Mouse (Mus musculus): ENCODE data around the gene Atg16l1.

Atg16l1 gene

DNA sequence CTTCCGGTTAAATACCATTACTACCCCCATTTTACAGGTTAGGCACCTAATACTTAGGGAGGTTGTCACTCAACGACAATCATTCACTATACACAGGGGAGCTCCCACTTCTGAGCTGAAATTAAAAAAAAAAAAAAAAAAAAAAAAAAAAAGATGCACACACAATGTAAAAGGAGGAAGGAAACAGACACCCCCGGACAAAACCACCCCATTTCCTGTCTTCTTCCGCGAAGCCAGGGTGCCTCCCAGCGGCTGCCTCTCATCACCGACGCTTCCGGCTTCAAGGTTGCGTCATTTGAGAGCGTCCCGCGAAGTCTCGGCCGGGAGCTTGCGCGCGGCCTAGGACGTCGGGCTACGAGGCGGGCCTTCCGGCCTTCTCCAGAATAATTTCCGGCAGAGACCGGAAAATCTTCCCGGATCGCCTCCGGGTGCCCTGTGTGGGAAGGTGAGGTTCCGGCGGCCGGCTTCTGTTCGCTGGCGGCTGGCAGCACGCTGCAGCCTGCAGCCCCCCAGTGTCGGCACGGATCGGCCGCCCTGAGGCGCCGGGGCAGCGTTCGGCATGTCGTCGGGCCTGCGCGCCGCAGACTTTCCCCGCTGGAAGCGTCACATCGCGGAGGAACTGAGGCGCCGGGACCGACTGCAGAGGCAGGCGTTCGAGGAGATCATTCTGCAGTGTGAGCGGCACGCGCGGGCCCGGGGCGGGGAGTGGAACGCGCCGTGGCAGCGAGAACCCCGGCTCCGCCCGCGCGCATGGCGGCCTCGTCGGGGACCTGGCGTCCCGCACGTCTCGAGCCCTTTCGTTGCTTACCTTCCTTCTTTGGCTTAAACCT, at the start of gene Atg16l1:
Gene Atg16l1, plus strand, starts transcription at position 230 of the 830 bp plus-strand sequence.
- in situ Hi-C loops (cut with MboI, MseI), result loop anchor here (5.0 kb wide), 1 partner anchor 91 kb away; no protein-coding TSS in a partner anchor

GRCm38 (mm10) chr1:87706361-87706760, 49.3 kb upstream of the Atg16l1 start:
- in situ Hi-C loops (cut with MboI, MseI), result no loop called here

GRCm38 (mm10) chr1:87709020-87709419, 46.6 kb upstream of the Atg16l1 start:
- in situ Hi-C loops (cut with MboI, MseI), result no loop called here

- in situ Hi-C loops (cut with MboI, MseI), result no loop called here
These were observed 45.9 kb upstream of the Atg16l1 start for GRCm38 (mm10) chr1:87709661-87710270.

DNA sequence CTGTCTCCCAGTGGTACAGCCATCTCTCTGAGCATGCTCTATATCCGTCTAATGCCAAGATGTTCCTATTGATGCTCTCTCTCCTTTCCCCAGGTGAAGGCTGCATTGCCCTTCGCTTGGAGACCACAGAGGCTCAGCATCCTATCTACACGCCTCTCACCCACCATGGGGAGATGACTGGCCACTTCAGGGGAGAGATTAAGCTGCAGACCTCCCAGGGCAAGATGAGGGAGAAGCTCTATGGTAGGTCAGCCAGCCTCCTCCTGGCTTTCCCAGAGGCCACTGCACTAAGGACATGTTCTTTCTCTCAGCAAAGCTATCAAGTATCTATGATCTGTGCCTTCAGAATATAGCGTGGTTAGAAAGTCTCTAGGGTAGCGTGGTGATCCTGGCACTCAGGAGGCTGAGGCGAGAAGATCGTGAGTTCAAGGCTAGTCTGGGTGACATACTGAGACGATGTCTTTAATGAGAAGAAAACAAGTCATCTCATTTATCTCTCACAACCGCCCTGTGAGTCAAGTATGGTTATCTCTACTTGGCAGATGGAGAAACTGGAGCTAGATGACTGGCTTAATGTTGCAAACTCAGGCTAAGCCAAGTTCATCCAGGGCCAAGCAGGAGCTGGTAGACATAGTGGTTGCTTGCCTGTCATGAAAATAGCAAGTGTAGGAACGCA, 43.6 kb upstream of the Atg16l1 start:
- in situ Hi-C loops (cut with MboI, MseI), result no loop called here

DNA sequence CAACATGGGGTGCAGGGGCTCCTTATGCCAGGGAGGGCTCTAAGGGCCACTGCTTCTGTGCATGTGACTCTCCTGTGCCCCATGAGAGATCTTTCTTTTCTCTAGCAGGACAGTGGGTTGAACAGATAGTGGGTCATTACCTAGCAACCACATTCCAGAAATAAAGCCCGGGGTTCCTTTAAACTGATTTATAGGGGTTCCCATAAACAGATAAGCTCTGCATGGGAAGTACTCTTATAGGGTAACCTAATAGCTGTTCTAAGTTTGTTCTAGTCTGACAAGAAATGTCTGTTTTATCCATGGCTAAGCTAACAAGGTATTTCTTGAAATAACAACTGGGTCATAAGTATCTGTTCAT, 43.1 kb upstream of the Atg16l1 start:
- in situ Hi-C loops (cut with MboI, MseI), result no loop called here

- in situ Hi-C loops (cut with MboI, MseI), result no loop called here
These were observed 34.3 kb upstream of the Atg16l1 start for GRCm38 (mm10) chr1:87721382-87721781.

GRCm38 (mm10) chr1:87722081-87722480, 33.6 kb upstream of the Atg16l1 start:
- in situ Hi-C loops (cut with MboI, MseI), result no loop called here

- in situ Hi-C loops (cut with MboI, MseI), result no loop called here
These were observed 32.3 kb upstream of the Atg16l1 start for GRCm38 (mm10) chr1:87723351-87723750.

DNA sequence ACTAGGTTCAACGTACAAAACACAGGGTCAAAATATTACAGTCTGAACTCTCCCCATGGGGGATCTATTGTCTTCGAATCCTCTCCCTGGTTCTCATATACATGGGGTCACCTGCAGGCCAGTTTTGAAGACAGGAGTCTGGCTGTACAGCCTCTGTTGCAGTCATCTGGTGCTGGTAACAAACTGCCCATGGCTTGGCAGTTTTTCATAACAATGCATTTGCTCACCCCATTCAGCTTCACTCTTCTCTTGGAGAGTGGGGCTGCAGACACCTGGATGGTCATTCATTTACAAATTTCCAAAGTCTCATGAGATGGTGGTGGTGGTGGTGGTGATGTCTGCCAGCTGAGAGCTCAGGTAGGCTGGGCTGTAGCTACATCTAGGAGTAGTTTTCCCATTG, 26.6 kb upstream of the Atg16l1 start:
- in situ Hi-C loops (cut with MboI, MseI), result no loop called here

DNA sequence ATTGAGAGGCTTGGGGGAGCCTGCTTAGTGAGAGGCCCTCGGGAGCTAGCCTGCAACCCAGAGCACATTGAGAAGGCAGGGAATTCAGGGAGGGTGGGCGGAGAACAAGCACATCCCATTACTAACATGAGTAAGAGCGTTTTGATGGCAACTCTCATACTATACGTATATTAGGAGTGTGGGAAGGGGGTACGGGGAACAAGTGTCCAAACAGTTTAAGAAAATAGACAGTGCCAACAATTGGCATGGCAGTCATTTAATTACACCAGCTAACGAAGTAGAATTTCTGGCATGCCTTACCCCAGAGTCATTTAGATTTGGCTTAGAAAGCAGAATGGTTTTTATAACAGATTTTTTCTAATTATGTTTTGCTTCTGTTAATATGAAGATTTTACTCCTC, 25.8 kb upstream of the Atg16l1 start:
- in situ Hi-C loops (cut with MboI, MseI), result no loop called here

DNA sequence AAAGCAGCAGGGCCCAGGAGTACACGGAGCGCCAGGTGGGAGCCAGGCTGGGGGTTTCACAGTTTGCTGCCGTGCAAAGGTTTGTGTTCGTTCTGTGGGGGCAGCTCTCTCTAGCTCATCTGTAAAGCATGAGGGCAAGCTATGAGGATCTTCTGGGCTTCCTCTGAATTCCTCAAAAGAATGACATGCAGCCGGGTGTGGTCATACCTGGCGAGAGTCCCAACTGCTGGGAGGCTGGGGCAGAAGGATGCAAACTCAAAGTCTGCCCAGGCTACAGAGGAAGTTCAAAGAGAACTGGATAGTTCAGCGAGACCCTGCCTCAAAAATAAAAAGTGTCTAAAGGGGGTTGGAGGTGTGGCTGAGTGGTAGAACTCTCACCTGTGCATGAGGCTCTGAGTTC, 25.4 kb upstream of the Atg16l1 start:
- in situ Hi-C loops (cut with MboI, MseI), result no loop called here

GRCm38 (mm10) chr1:87733212-87733611, 22.5 kb upstream of the Atg16l1 start:
- in situ Hi-C loops (cut with MboI, MseI), result no loop called here

GRCm38 (mm10) chr1:87734153-87734552, 21.5 kb upstream of the Atg16l1 start:
- in situ Hi-C loops (cut with MboI, MseI), result no loop called here

DNA sequence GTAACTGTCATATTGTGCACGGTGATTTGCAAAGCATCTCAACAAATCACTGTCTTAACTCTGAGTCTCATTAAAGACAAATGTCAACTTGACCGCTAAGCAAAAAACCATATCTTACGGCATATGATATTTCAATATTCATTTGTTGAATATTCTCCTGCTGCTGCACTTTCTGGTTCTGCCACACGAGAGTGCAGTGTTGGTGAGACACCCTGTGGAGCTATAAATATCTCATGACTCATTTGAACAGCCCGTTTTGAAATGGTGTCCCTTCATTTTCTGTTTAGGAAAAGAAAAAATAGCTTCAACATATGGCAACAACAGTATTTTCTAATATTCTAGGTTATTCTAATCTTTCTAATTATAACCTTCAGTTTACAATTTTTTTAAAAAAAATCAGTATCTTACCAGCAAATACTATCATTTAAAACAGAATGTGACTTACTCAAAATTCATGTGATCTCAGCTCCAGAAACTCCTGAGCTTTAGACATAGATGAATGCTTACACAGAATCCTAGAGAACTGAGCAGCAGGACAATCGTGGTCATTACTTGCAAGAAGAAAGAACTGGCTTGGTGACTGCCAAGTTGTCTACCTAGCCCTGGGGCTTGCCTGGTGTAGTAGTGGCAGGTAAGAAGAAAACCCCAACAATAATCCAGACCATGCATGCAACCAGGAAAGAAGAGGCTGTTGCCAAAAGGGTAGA, 14.9 kb upstream of the Atg16l1 start:
- in situ Hi-C loops (cut with MboI, MseI), result no loop called here

- in situ Hi-C loops (cut with MboI, MseI), result no loop called here
These were observed 6.2 kb upstream of the Atg16l1 start for GRCm38 (mm10) chr1:87749360-87749973.

DNA sequence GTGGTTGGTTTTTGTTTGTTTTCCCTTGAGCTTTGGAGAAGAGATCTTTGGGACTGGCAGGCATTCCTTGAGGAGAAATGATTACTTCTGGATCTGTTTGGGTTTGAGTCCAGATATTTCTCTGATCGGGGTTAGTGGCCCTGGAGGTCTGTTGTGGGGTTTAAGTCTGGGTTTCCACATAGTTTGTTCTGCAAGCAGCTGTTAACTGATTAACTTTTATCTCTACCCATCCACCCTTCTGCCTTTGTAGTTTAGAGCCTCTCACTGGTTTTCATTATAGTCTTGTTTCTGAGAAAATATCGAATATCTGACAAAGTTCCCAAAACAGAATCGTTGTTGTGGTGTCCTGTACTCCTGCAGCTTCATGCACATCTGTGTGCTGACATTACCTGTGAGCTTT, 8.2 kb downstream of the Atg16l1 start:
- in situ Hi-C loops (cut with MboI, MseI), result no loop called here

- in situ Hi-C loops (cut with MboI, MseI), result no loop called here
These were observed 10.1 kb downstream of the Atg16l1 start for GRCm38 (mm10) chr1:87765741-87766140.

DNA sequence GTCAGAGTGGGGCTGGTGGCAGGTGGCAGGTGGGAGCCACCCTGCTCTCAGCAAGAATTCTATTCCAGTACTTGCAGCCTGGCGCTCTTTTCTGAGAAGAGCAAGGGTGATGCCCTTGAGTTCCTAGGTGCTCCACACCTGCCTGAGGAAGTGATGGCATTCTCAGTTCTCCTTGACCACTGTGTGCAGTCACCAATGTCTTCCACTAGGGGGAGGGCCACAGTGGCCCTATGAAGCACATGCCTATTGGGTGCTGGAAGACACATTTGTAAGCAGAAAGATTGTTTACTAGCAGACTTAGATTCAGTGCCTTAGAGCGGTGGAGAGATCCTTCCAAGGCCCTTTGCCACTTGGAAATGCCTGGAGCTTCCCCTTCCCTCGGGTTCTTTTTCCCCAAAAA, 10.6 kb downstream of the Atg16l1 start:
- in situ Hi-C loops (cut with MboI, MseI), result no loop called here

- in situ Hi-C loops (cut with MboI, MseI), result no loop called here
These were observed 13.6 kb downstream of the Atg16l1 start for GRCm38 (mm10) chr1:87769263-87769662.

DNA sequence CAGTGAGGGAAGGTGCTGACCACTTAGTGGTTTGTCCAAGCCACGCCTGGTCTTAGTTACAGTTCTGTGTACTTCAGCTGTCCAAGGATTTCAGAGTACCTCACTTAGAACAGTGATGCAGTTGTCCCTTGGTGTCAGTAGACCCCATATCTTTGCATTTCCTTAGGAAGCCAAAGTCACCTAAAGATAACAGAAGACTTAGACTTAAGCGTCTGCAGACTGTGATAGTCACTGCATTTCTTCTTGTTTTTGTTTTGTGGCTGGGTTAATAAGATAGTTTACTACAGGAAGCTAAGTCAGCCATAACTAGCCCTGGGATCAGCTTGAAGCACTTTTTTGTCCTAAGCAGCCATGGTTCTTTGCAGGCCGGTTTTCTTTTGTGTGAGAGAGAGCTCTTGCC, 14.8 kb downstream of the Atg16l1 start:
- in situ Hi-C loops (cut with MboI, MseI), result no loop called here

DNA sequence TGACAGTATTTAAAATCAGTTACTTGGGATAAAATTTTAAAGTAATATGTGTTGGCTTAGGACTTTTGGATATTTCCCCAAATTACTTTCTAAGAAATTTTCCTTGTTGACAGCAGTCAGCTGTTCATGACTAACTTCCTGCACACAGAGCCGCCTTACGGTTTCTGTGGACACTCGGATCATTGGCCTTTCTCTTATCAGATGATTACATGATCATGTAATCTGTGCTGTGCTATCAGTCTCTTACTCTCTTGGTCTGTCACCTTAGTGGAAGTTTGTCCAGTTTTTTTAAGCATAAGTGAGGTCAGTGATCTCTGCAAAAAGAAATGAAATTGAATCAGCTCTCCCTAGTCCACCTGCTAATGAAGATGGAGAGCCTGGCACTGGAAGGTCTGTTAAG, 16.1 kb downstream of the Atg16l1 start:
- in situ Hi-C loops (cut with MboI, MseI), result no loop called here

All from T-helper 2 cell (primary cell).